Mouse (Mus musculus) ES-Bruce4 (cell line): Measurements from ENCODE around the gene Pou2f2. TPM values are rescaled to one million over a fixed set of nuclear protein-coding genes. Genes with fewer than 3 reads are reported as not detected.

Source experiments
- H3K27ac ChIP-seq: 2 replicates; pipeline ENCODE4 v1.5.1; 2012; ENCODE audit warnings: low read length, inconsistent platforms; ENCODE audit not compliant: insufficient read depth
- H3K27me3 ChIP-seq: 2 replicates; pipeline ENCODE4 v1.6.1; 2012; ENCODE audit warnings: mild to moderate bottlenecking, low read length, inconsistent platforms; ENCODE audit not compliant: control insufficient read depth, poor library complexity, insufficient read depth, severe bottlenecking
- H3K36me3 ChIP-seq: 2 replicates; pipeline ENCODE4 v1.6.1; 2012; ENCODE audit warnings: inconsistent platforms, mild to moderate bottlenecking, low read length, moderate library complexity; ENCODE audit not compliant: control insufficient read depth, poor library complexity, insufficient read depth, severe bottlenecking
- H3K4me1 ChIP-seq: one replicate; pipeline ENCODE4 v1.8.1; 2011; ENCODE audit warnings: low read length; ENCODE audit not compliant: control insufficient read depth, insufficient read depth
- H3K4me3 ChIP-seq: 2 replicates; pipeline ENCODE4 v1.5.1; 2011; ENCODE audit warnings: low read depth, mild to moderate bottlenecking, low read length
- H3K9ac ChIP-seq: 2 replicates; pipeline ENCODE4 v1.6.1; 2012; ENCODE audit warnings: low read depth, mild to moderate bottlenecking, inconsistent platforms; ENCODE audit not compliant: poor library complexity, severe bottlenecking
- H3K9me3 ChIP-seq: replicated peaks from 2 replicates; pipeline ENCODE4 v1.6.1; 2012; ENCODE audit warnings: mild to moderate bottlenecking, low read length, inconsistent platforms; ENCODE audit not compliant: control insufficient read depth, poor library complexity, insufficient read depth, severe bottlenecking
- CTCF ChIP-seq: IDR thresholded peaks from one replicate; pipeline ENCODE4 v1.8.1; 2011; ENCODE audit warnings: low read depth, low read length
- EP300 ChIP-seq: IDR thresholded peaks from 2 replicates; pipeline ENCODE4 v1.6.1; 2011; ENCODE audit warnings: low read depth, low read length; ENCODE audit not compliant: insufficient read depth
- POLR2A ChIP-seq: IDR thresholded peaks from one replicate; pipeline ENCODE4 v1.8.1; 2011; ENCODE audit warnings: low read length; ENCODE audit not compliant: insufficient read depth
- polyA plus RNA-seq: library from polyadenylated mRNA; stranded (reverse); fragments of >200 nt; gene quantifications from 2 replicates; pipeline ENCODE4 v1.2.4, GENCODE M21; 2011; ENCODE audit warnings: low read depth; ENCODE audit not compliant: missing spikeins, insufficient read depth, insufficient read length

Pou2f2 gene
- polyA plus RNA-seq, 1 experiment, result 1.8 TPM

DNA sequence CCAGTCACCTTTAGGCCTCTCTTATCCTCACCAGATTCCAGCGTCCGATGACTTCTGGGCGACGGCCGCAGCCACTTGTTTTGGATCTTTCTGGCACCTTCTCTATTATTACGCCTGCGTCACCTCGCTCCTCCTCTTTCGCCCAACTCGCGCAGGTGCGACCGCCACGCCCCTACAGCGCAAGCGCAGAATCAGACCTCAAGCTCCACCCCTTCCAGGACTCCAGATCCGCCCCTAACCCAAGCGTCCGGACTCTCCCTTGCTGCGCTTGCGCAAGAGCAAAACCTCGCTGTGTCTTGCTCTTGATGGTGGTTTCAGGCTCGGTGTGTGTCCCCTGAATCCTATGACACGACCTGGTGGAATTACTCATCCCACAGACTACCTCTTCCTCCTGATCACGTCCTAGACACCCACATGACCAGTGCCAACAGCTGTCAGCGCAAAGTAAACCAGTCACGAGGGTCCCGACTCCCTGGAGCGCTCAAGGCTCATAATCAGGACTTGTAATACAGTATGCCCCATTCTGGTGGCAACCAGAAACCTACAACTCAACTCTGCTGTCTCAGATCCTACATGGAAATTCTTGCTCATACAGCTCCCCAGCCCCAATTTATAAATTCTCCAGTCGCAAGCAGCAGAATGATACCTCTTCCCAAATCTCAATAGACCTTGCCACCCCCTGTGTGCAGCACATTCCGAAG lies 40.4 kb upstream of the Pou2f2 start:
- Histone ChIP-seq H3K27ac (peak overlapping the region; percentile 55), H3K9me3 (no peaks in the 10 kb centered on the region), H3K27me3 (no peaks in the 10 kb centered on the region), H3K9ac (peak overlapping the region; percentile 59), H3K4me3 (peak overlapping the region; percentile 87), H3K4me1 (peaks cover 6% of the 10 kb centered on the region), H3K36me3 (no peaks in the 10 kb centered on the region; the same call in 1 of the 2 replicates)
- no peak for TF ChIP-seq EP300
- peak; percentile 10 for TF ChIP-seq POLR2A

GRCm38 (mm10) chr7:25219416-25219750 lies 39.9 kb upstream of the Pou2f2 start:
- Histone ChIP-seq H3K27me3 (no peaks in the 10 kb centered on the region), H3K27ac (peak overlapping the region; percentile 3; the same call in 1 of the 2 replicates), H3K36me3 (no peaks in the 10 kb centered on the region; the same call in 1 of the 2 replicates), H3K9ac (peak overlapping the region; percentile 43), H3K4me3 (peak overlapping the region; percentile 87), H3K4me1 (peaks cover 6% of the 10 kb centered on the region), H3K9me3 (no peaks in the 10 kb centered on the region)
- TF ChIP-seq CTCF, result no peak
- no peak for TF ChIP-seq POLR2A
- no peak for TF ChIP-seq EP300

DNA sequence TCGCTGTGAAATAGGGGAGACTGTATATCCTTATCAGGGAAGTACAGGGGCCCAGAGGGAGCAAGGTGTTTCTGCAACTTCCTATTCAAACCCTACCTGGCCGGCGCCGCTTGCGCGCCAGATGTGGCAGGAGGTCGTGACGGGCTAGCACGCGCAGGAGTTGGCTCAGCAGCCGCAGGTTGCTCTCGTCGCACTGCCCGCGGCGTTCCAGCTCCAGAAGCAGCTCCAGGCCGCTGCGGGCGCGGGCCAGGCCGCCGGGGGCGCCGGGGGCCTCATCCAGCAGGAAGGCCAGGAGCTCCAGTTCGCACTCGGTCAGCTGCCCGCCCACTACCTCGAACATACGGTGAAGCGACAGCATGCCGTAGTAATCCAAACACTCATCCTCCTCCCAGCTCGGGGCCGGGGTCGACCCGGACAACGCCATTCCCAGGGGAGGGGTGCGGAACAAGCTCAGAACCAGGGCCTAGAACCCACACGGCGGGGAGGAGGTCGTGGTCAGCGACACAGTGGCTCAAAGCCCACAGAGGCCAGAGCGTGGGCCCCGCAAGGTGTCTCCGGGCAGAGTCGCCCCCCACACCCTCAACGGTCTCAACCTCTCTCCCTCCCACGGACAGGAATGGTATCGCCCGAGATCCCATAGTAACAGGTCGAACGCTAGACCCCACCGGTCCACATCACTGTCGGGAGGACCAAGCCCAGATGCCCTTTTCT lies 39.3 kb upstream of the Pou2f2 start:
- Histone ChIP-seq H3K4me1 (peaks cover 6% of the 10 kb centered on the region), H3K27me3 (no peaks in the 10 kb centered on the region), H3K9ac (peak overlapping the region; percentile 43), H3K9me3 (no peaks in the 10 kb centered on the region), H3K36me3 (no peaks in the 10 kb centered on the region; the same call in 1 of the 2 replicates), H3K27ac (no peak overlapping the region), H3K4me3 (peak overlapping the region; percentile 87)
- TF ChIP-seq CTCF (no peak), EP300 (no peak), POLR2A (no peak)

DNA sequence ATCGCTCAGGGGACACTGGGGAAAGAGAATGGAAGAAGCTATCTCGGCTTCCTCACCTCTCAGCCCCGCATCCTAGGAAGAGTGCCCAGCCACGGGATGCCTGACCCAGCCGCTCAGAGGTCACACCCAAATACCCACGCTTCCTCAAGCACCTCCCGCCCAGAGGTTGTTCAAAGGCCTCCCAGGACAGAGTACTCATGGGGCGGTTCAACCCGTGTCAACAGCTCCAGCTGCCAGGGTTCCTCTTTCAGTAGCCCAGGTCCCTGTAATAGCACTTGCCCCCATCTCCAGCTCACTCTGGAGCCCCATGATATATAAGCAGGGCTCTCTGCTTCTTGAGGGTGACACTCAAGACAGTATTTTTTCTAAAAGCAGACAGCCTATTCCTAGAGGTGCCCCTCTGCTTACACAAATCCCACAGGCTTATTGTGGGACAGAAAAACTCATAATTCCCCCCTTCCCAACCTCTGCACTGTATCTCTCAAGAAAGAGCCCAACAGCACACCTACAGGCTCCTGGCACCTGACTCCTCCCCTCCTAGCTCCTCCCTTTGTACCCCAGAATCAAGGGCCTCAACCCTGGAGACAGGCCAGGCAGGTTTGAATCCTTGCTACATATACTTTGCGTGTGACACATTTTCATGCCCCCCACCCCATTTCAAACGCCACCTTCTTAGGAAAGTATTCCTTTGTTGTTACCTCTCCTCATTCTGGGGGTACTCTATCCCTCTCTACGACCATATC lies 38.3 kb upstream of the Pou2f2 start:
- H3K4me3 ChIP-seq, result peak overlapping the region; percentile 12; the same call in 1 of the 2 replicates

DNA sequence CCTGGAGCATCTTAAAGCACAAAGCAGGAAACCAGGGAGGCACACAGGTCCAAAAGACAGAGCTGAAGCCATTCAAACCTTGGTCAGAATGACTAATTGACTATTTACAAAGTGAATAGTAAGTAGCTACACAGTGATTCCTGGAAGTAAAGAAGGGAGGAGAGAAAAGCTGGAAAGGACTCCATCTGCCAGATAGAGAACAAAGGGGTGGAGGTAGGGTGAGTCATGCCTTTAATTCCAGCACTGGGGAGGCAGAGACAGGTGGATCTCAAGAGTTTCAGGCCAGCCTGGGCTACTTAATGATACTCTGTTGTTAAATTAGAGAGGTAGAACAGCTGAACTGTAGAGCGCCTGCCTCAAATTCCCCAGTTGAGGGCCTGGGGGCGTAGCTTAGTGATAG lies 34.6 kb upstream of the Pou2f2 start:
- Histone ChIP-seq H3K27me3 (no peaks in the 10 kb centered on the region), H3K27ac (peak overlapping the region; percentile 77), H3K9me3 (no peaks in the 10 kb centered on the region), H3K4me3 (no peak overlapping the region), H3K36me3 (peaks cover 9% of the 10 kb centered on the region), H3K9ac (no peak overlapping the region), H3K4me1 (peaks cover 11% of the 10 kb centered on the region)
- TF ChIP-seq POLR2A (no peak), EP300 (peak; percentile 52; the same call in 1 of the 2 replicates), CTCF (no peak)

More for the DNA sequence above, 38.3 kb upstream of the Pou2f2 start:
- no peak overlapping the region for H3K27ac ChIP-seq
- TF ChIP-seq EP300 (no peak), POLR2A (no peak), CTCF (no peak)
- H3K9me3 ChIP-seq, result no peaks in the 10 kb centered on the region
- H3K27me3 ChIP-seq, result no peaks in the 10 kb centered on the region
- H3K4me1 ChIP-seq, result peaks cover 7% of the 10 kb centered on the region
- H3K9ac ChIP-seq, result no peak overlapping the region
- H3K36me3 ChIP-seq, result no peaks in the 10 kb centered on the region; the same call in 1 of the 2 replicates

DNA sequence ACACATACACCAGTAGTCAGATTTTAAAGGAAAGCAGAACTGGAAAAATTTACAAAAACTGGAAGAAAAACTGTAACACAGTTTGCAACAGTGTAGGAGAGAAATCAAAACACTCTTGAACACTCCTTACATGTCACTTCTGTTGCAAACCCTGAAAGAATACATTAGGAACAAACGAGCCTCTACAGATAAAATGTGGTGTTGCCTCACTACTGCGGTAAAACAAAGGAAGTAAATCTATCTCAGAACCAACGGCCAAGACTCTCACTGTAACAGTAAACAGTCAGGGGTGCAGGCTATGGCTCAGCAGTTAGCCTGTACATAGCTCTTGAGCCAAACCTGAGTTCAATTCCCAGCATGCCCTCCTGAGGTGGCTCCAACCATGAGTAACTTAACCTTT lies 33.6 kb upstream of the Pou2f2 start:
- Histone ChIP-seq H3K9me3 (no peaks in the 10 kb centered on the region), H3K4me3 (no peak overlapping the region), H3K27ac (no peak overlapping the region), H3K4me1 (peaks cover 11% of the 10 kb centered on the region), H3K27me3 (no peaks in the 10 kb centered on the region), H3K9ac (no peak overlapping the region), H3K36me3 (peaks cover 9% of the 10 kb centered on the region)
- TF ChIP-seq CTCF (no peak), EP300 (no peak), POLR2A (no peak)
